Mouse (Mus musculus): Measurements from ENCODE around the gene Phf1. TPM values are rescaled to one million over a fixed set of nuclear protein-coding genes. Genes with fewer than 3 reads are reported as not detected.

Phf1 gene
- polyA plus RNA-seq, 1 experiment from 2014 or later: 7.5 TPM

DNA sequence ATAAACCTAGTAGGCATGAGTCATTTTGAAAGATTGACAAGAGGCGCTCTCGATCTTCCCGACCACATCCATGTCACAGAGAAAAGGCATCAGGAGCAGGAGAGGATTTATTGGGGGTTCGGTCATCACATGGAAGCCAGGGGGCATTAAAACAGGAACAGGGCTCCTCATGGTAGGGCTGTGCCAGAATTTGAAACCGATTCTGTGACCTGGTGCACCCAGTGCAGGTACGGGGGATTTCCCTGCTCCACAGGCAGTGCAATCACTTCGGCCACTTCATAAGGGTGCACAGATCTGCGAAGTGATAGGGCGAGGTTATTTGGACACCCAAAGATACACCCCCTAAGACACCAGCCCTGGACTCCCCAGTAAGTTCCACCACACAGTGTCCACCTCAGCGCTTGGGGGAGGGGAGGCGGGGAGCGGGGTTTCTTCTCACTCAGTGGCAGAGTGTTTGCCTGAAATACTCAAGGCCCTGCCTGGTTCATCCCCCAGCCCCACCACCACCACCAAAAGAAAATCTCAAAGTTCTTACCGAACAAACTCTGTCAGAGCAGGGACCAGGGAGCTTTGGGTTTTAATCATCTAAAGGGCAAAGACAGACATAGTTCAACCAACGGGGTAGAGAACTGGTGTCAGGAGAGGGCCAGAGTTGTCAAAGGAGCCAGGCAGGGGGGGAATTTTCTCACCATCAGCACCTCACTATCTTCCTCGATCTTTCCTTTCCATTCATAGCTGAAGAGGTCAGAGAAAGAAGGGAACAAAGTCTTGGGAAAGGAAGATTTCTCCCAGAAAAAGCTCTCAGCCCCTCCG lies 5.2 kb downstream of the Phf1 start:
- Histone ChIP-seq H3K4me3 (ENCODE audit: low read length) (peak overlapping the region; percentile 87), H3K36me3 (ENCODE audit: control insufficient read depth, insufficient read depth) (peaks cover 9% of the 10 kb centered on the region), H3K4me1 (ENCODE audit: control insufficient read depth, insufficient read depth, low read length) (peaks cover 28% of the 10 kb centered on the region), H3K27me3 (ENCODE audit: control insufficient read depth, insufficient read depth, low read length) (no peaks in the 10 kb centered on the region), H3K27ac (ENCODE audit: low read length) (peak overlapping the region; percentile 92), H3K9ac (ENCODE audit: low read length) (peak overlapping the region; percentile 81), H3K9me3 (replicated peaks; ENCODE audit: control insufficient read depth, low read length) (no peaks in the 10 kb centered on the region), H3K4me2 (ENCODE audit: low read depth, low read length) (peak overlapping the region; percentile 93)
- no peak for ATAC-seq (replicated peaks; ENCODE audit: extremely low read depth, insufficient read depth, low FRiP score)
- WGBS: 53% methylated on average over 16 of the region's 16 CpGs

DNA sequence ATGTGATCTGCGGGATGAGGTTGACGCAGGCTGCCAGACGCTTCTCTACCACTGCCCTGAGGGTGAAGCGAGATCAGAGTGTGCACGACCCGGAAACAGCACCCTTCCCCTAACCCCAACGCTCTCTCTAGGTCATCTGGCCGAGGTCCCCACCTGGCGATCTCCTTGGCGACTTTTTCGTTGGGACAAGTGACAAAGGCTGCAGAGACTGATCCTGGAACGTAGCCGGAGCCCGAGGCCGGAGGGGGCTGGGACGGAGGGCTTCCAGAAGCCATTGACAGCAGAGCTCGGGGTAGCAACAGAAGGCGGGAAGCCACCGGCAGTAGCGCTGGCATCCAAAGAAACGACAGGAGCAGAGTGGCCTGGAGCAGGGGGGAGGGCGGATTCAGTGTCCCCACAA lies 5.9 kb downstream of the Phf1 start:
- H3K4me3 ChIP-seq (ENCODE audit: low read length): peak overlapping the region; percentile 87
- H3K4me2 ChIP-seq (ENCODE audit: low read depth, low read length): peak overlapping the region; percentile 93
- no peak for ATAC-seq (replicated peaks; ENCODE audit: extremely low read depth, insufficient read depth, low FRiP score)
- H3K36me3 ChIP-seq (ENCODE audit: control insufficient read depth, insufficient read depth): peaks cover 9% of the 10 kb centered on the region
- WGBS: under 1% methylated on average over 22 of the region's 22 CpGs
- H3K27me3 ChIP-seq (ENCODE audit: control insufficient read depth, insufficient read depth, low read length): no peaks in the 10 kb centered on the region
- peak overlapping the region; percentile 92 for H3K27ac ChIP-seq (ENCODE audit: low read length)
- no peaks in the 10 kb centered on the region for H3K9me3 ChIP-seq (replicated peaks; ENCODE audit: control insufficient read depth, low read length)
- H3K4me1 ChIP-seq (ENCODE audit: control insufficient read depth, insufficient read depth, low read length): peaks cover 24% of the 10 kb centered on the region
- peak overlapping the region; percentile 81 for H3K9ac ChIP-seq (ENCODE audit: low read length)

- peak within 1 kb of the TSS; percentile 97 for H3K27ac ChIP-seq (ENCODE audit: low read length)
- H3K4me3 ChIP-seq (ENCODE audit: low read length): peak within 1 kb of the TSS; percentile 87
- no peaks in the 10 kb centered on the region for H3K27me3 ChIP-seq (ENCODE audit: control insufficient read depth, insufficient read depth, low read length)
- under 1% methylated on average over 70 of the region's 70 CpGs for WGBS
- H3K9ac ChIP-seq (ENCODE audit: low read length): peak within 1 kb of the TSS; percentile 91
- peak within 1 kb of the TSS; percentile 93 for H3K4me2 ChIP-seq (ENCODE audit: low read depth, low read length)
- ATAC-seq (replicated peaks; ENCODE audit: extremely low read depth, insufficient read depth, low FRiP score): peak; percentile 95
- peaks cover 20% of the 10 kb centered on the region for H3K4me1 ChIP-seq (ENCODE audit: control insufficient read depth, insufficient read depth, low read length)
- H3K9me3 ChIP-seq (replicated peaks; ENCODE audit: control insufficient read depth, low read length): no peaks in the 10 kb centered on the region
- H3K36me3 ChIP-seq (ENCODE audit: control insufficient read depth, insufficient read depth): peaks cover 9% of the 10 kb centered on the region
Observed at GRCm38 (mm10) chr17:26939178-26939972, 6.5 kb downstream of the Phf1 start, which contains the start of gene Cuta. Cuta (minus strand) TSS chr17:26939569.

GRCm38 (mm10) chr17:26939973-26940300 lies 7.1 kb downstream of the Phf1 start:
- H3K9ac ChIP-seq (ENCODE audit: low read length): peak overlapping the region; percentile 91
- ATAC-seq (replicated peaks; ENCODE audit: extremely low read depth, insufficient read depth, low FRiP score): no peak
- 3% methylated on average over 3 of the region's 3 CpGs for WGBS
- peak overlapping the region; percentile 87 for H3K4me3 ChIP-seq (ENCODE audit: low read length)
- H3K9me3 ChIP-seq (replicated peaks; ENCODE audit: control insufficient read depth, low read length): no peaks in the 10 kb centered on the region
- H3K27me3 ChIP-seq (ENCODE audit: control insufficient read depth, insufficient read depth, low read length): no peaks in the 10 kb centered on the region
- H3K36me3 ChIP-seq (ENCODE audit: control insufficient read depth, insufficient read depth): peaks cover 5% of the 10 kb centered on the region
- H3K4me1 ChIP-seq (ENCODE audit: control insufficient read depth, insufficient read depth, low read length): peaks cover 20% of the 10 kb centered on the region
- peak overlapping the region; percentile 97 for H3K27ac ChIP-seq (ENCODE audit: low read length)
- H3K4me2 ChIP-seq (ENCODE audit: low read depth, low read length): peak overlapping the region; percentile 92

GRCm38 (mm10) chr17:26941031-26941789 lies 8.4 kb downstream of the Phf1 start, which contains the start of gene Syngap1:
Syngap1 (plus strand) TSS chr17:26941253.
- Histone ChIP-seq H3K4me1 (ENCODE audit: control insufficient read depth, insufficient read depth, low read length) (peaks cover 27% of the 10 kb centered on the region), H3K27ac (ENCODE audit: low read length) (peak within 1 kb of the TSS; percentile 97), H3K27me3 (ENCODE audit: control insufficient read depth, insufficient read depth, low read length) (no peaks in the 10 kb centered on the region), H3K4me3 (ENCODE audit: low read length) (peak within 1 kb of the TSS; percentile 87), H3K4me2 (ENCODE audit: low read depth, low read length) (peak within 1 kb of the TSS; percentile 92), H3K9me3 (replicated peaks; ENCODE audit: control insufficient read depth, low read length) (no peaks in the 10 kb centered on the region), H3K9ac (ENCODE audit: low read length) (peak within 1 kb of the TSS; percentile 91), H3K36me3 (ENCODE audit: control insufficient read depth, insufficient read depth) (0 out of 2 replicates have a peak, but pooled peaks cover 2% of the 10 kb centered on the region)
- WGBS: 5% methylated on average over 22 of the region's 24 CpGs
- ATAC-seq (replicated peaks; ENCODE audit: extremely low read depth, insufficient read depth, low FRiP score): no peak

- Histone ChIP-seq H3K4me1 (ENCODE audit: control insufficient read depth, insufficient read depth, low read length) (peaks cover 32% of the 10 kb centered on the region), H3K27me3 (ENCODE audit: control insufficient read depth, insufficient read depth, low read length) (no peaks in the 10 kb centered on the region), H3K4me3 (ENCODE audit: low read length) (peak overlapping the region; percentile 49), H3K36me3 (ENCODE audit: control insufficient read depth, insufficient read depth) (no peaks in the 10 kb centered on the region), H3K9me3 (replicated peaks; ENCODE audit: control insufficient read depth, low read length) (no peaks in the 10 kb centered on the region), H3K9ac (ENCODE audit: low read length) (peak overlapping the region; percentile 65), H3K27ac (ENCODE audit: low read length) (no peak overlapping the region), H3K4me2 (ENCODE audit: low read depth, low read length) (peak overlapping the region; percentile 82)
- ATAC-seq (replicated peaks; ENCODE audit: extremely low read depth, insufficient read depth, low FRiP score): no peak
- WGBS: 16% methylated on average over 3 of the region's 4 CpGs
Observed at GRCm38 (mm10) chr17:26941841-26942570, 9.2 kb downstream of the Phf1 start.

GRCm38 (mm10) chr17:26945824-26946495 lies 13.1 kb downstream of the Phf1 start:
- Histone ChIP-seq H3K36me3 (ENCODE audit: control insufficient read depth, insufficient read depth) (no peaks in the 10 kb centered on the region), H3K9me3 (replicated peaks; ENCODE audit: control insufficient read depth, low read length) (no peaks in the 10 kb centered on the region), H3K27ac (ENCODE audit: low read length) (peak overlapping the region; percentile 83), H3K27me3 (ENCODE audit: control insufficient read depth, insufficient read depth, low read length) (no peaks in the 10 kb centered on the region), H3K4me1 (ENCODE audit: control insufficient read depth, insufficient read depth, low read length) (peaks cover 32% of the 10 kb centered on the region), H3K9ac (ENCODE audit: low read length) (peak overlapping the region; percentile 81), H3K4me3 (ENCODE audit: low read length) (peak overlapping the region; percentile 58), H3K4me2 (ENCODE audit: low read depth, low read length) (peak overlapping the region; percentile 90)
- no peak for ATAC-seq (replicated peaks; ENCODE audit: extremely low read depth, insufficient read depth, low FRiP score)
- 31% methylated on average over 13 of the region's 13 CpGs for WGBS

DNA sequence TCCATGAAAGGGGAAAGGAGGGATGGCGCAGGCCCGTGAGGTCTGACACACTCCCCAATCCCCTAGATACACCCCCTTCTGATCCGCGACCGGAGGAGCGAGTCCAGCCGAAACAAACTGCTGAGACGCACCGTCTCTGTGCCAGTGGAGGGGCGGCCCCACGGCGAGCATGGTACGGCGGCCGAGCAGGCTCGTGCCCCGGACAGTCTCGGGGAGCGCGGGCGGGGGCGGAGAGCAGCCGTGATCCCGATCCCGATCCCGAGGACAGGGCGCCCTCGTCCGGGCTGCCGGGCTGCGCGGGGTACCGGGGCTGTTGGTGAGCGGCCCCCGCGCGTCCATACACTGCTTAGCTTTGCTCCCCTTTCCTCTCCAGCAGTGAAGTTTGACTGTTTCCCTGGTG lies 13.7 kb downstream of the Phf1 start:
- H3K27me3 ChIP-seq (ENCODE audit: control insufficient read depth, insufficient read depth, low read length): no peaks in the 10 kb centered on the region
- H3K4me1 ChIP-seq (ENCODE audit: control insufficient read depth, insufficient read depth, low read length): peaks cover 36% of the 10 kb centered on the region
- H3K4me2 ChIP-seq (ENCODE audit: low read depth, low read length): peak overlapping the region; percentile 90

More for the DNA sequence above, 13.7 kb downstream of the Phf1 start:
- WGBS: 2% methylated on average over 37 of the region's 37 CpGs
- peak overlapping the region; percentile 83 for H3K27ac ChIP-seq (ENCODE audit: low read length)
- ATAC-seq (replicated peaks; ENCODE audit: extremely low read depth, insufficient read depth, low FRiP score): peak; percentile 49
- H3K9me3 ChIP-seq (replicated peaks; ENCODE audit: control insufficient read depth, low read length): no peaks in the 10 kb centered on the region
- no peaks in the 10 kb centered on the region for H3K36me3 ChIP-seq (ENCODE audit: control insufficient read depth, insufficient read depth)
- H3K9ac ChIP-seq (ENCODE audit: low read length): peak overlapping the region; percentile 81
- peak overlapping the region; percentile 58 for H3K4me3 ChIP-seq (ENCODE audit: low read length)
